Mouse (Mus musculus): ENCODE data around the gene Tom1l2.

The Tom1l2 gene

DNA sequence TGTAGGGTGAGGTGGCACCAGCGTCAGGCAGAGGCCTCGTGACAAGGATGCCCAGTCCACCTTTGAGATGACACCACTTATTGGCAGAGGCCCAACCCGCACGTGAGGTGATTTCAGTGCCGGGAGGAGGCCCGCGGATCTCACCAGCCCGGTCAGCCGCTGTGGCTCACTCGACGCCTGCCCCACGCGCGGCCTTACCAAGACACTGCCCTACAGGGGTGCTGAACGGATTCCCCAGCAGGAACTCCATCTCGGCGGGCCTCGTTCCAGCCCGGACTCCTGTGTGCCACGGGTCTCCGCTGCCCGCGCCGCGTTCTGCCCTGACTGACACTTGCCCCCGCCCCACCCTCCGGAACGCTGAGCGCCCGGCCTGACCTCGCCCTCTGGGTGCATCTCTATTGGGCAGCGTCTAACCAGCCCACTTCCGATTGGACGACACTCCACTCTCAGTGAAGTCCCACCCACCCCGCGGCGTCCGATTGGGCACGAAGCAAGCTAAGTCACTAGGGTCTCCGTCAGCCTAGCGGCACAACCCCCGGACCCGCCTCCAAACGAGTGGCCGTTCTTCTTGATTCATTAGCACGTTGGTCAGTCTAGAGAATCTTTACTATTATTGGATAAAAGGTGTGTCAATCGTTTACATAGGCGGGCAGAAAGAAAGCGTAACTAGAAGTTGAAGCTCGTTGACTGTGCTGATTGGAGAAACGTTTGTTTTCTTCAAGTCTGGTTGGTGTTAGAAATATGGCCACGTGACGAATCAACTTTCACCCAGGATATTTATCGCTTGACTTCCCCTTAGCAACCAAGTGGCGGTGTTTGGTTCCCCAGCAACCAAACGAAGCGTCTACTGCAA is at the start of gene Tom1l2, which contains the start of gene Drc3:
Gene Tom1l2, minus strand, starts transcription at position 347 of the 853 bp plus-strand sequence.
Gene Drc3, plus strand, starts transcription at position 771 of the 853 bp plus-strand sequence.
- in situ Hi-C loops (cut with MboI, MseI): no loop called here

GRCm38 (mm10) chr11:60397172-60397571 is 44.5 kb upstream of the Tom1l2 start:
- in situ Hi-C loops (cut with MboI, MseI): no loop called here

- in situ Hi-C loops (cut with MboI, MseI): no loop called here
Observed at GRCm38 (mm10) chr11:60396546-60396945, 43.8 kb upstream of the Tom1l2 start.

- in situ Hi-C loops (cut with MboI, MseI): no loop called here
Observed at GRCm38 (mm10) chr11:60391346-60391745, 38.6 kb upstream of the Tom1l2 start.

DNA sequence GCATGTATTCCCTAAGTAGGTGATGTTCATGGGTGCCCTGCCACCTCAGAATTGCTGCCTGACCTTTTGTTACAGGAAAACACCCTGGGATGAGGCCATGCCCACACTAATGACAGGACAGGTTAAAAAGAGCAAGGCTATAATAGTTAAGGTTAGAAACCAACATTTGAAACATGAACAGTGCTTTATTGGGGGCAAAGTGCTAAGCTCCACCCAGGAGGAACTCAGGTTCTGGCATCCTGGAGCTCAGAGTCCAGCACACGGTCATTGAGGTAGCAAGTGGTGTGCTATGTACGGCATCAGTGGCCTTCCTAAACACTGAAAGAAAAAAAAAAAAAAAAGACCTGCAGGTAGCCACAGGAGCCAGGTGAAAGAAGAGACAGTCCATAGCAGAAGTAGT is 35.2 kb upstream of the Tom1l2 start:
- in situ Hi-C loops (cut with MboI, MseI): loop anchor here (10.0 kb wide), 1 partner anchor 873 kb away; no protein-coding TSS in a partner anchor

DNA sequence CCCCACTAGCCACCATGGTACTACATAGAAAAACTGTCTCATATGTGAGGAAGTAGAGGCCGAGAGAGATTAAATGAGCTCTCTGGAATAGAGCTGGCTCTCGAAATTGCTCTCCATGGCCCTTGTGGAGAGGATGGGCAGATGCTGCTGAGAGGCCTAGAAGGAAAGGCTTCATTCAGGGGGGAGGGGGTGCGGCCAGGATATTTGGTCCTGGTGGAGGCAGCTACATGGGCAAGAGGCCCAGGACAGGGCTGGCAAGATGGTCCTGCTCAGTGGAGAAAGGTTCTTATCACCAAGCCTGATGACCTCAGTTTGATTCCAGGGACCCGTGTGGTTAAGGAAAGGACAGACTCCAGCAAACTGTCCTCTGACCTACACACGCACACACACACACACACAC is 33.2 kb upstream of the Tom1l2 start:
- in situ Hi-C loops (cut with MboI, MseI): loop anchor here (10.0 kb wide), 1 partner anchor 871 kb away; no protein-coding TSS in a partner anchor

GRCm38 (mm10) chr11:60384762-60385421 is 32.2 kb upstream of the Tom1l2 start:
- in situ Hi-C loops (cut with MboI, MseI): loop anchor here (10.0 kb wide), 1 partner anchor 870 kb away; no protein-coding TSS in a partner anchor

DNA sequence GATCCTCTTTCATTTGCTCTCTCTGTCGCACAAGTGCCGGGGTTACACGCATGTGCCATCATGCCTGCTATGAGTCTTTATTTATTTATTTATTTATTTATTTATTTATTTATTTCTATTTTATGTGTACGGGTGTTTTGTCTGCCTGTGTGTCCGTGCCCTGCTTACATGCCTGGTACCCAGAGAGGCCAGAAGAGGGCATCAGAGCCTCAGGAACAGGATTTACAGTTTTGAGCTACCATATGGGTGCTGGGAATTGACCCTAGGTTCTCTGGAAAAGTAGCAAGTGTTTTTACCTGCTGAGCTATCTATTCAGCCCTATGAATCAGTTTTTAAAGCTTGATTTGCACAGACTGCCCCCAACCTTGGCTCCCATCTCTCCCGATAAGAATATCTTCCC is 30.8 kb upstream of the Tom1l2 start:
- in situ Hi-C loops (cut with MboI, MseI): loop anchor here (10.0 kb wide), 1 partner anchor 869 kb away; no protein-coding TSS in a partner anchor

GRCm38 (mm10) chr11:60374481-60374880 is 21.8 kb upstream of the Tom1l2 start:
- in situ Hi-C loops (cut with MboI, MseI): no loop called here

GRCm38 (mm10) chr11:60370431-60370830 is 17.7 kb upstream of the Tom1l2 start:
- in situ Hi-C loops (cut with MboI, MseI): no loop called here

DNA sequence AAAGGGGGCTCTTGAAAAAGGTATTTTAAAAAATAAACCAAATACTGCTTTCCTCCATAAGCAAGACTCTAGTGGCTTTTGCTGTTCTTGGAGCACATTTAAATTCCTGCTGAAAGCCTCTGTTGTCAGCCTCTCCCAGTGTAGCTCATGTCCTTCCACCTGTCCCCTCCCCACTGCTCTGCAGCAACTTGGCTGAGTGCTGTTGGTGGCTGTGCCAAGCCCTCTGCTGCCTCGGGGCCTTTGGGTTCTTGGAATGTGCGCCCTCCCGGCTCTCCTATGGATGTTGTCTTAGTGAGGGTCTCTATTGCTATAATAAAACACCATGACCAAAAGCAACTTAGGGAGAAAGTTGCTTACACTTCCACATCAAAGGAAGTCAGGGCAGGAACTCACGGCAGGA is 16.7 kb upstream of the Tom1l2 start:
- in situ Hi-C loops (cut with MboI, MseI): no loop called here

GRCm38 (mm10) chr11:60368909-60369308 is 16.2 kb upstream of the Tom1l2 start:
- in situ Hi-C loops (cut with MboI, MseI): no loop called here

GRCm38 (mm10) chr11:60367256-60367655 is 14.6 kb upstream of the Tom1l2 start:
- in situ Hi-C loops (cut with MboI, MseI): no loop called here

GRCm38 (mm10) chr11:60366239-60367019 is 13.7 kb upstream of the Tom1l2 start:
- in situ Hi-C loops (cut with MboI, MseI): no loop called here

- in situ Hi-C loops (cut with MboI, MseI): no loop called here
Observed at GRCm38 (mm10) chr11:60360631-60361201, 8.0 kb upstream of the Tom1l2 start.

GRCm38 (mm10) chr11:60359936-60360335 is 7.2 kb upstream of the Tom1l2 start:
- in situ Hi-C loops (cut with MboI, MseI): no loop called here

DNA sequence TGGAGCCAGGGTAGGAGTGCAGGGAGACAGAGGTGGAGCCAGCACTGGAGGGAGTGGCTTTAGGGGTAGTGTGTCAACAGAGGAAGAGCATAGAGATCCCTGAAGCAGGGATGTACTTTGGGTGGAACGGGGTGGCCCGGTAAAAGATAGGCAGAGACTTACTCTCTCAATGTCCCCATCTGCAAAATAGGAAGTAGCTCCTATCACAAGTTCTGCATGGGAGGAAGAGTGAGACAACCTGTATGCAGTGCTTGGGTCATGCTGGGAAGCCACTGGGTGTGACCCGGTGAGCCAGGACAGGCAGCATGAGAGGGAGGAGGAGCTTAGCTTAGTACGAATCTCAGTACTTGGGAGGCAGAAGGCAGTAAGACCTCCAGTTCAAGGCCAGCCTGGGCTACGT is 6.4 kb upstream of the Tom1l2 start:
- in situ Hi-C loops (cut with MboI, MseI): no loop called here

DNA sequence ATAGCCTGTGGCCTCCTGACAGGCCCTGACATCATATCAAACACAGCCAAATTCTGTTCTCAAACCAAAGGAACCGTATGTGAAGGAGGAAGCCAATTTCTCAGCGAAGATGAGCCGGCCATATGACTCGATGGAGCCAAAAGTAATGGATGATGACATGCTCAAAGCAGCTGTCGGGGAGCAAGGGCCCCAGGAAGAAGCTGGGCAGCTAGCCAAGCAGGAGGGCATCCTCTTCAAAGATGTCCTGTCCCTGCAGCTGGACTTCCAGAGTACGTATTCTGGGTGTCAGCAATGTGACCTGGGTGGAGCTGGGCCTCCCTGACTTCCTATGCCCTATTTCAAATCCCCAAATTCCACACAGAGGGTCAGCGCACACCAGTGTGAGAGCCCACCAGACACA is 5.8 kb upstream of the Tom1l2 start:
- in situ Hi-C loops (cut with MboI, MseI): no loop called here

DNA sequence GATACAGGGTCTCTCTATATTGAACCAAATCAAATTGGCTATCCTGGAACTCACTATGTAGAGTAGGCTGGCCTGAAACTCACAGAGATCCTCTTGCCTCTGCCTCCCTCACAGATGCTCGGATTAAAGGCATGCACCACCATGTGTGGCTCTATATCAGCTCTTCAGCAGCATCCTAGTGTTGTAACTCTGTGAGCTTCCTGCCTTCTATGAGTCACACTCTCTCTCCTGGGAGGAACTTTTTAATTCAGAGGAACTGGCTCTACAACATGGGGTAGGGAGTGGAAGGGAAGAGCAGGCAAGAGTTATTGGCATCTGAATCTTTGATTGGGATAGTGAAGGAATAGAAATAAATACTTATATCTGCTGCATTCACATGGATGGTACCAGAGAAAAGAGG is 4.4 kb upstream of the Tom1l2 start:
- in situ Hi-C loops (cut with MboI, MseI): no loop called here

- in situ Hi-C loops (cut with MboI, MseI): no loop called here
Observed at GRCm38 (mm10) chr11:60355952-60356351, 3.2 kb upstream of the Tom1l2 start.

GRCm38 (mm10) chr11:60351925-60352371 is 757 bp downstream of the Tom1l2 start:
- in situ Hi-C loops (cut with MboI, MseI): no loop called here
